Mouse (Mus musculus): ENCODE results near the gene Ppp1r3e.
A peak's percentile ranks its signal among the peaks of the same experiment; 100 is the strongest.

The Ppp1r3e gene

GRCm38 (mm10) chr14:54877048-54877715 lies at the start of gene Ppp1r3e:
Gene Ppp1r3e, minus strand, starts transcription at chr14:54877550.
- peak; percentile 34 for DNase-seq (ENCODE audit: low spot score)

- DNase-seq (ENCODE audit: low spot score): no peak
Measured at GRCm38 (mm10) chr14:54926401-54927158, 49.2 kb upstream of the Ppp1r3e start.

GRCm38 (mm10) chr14:54925349-54926342 lies 48.3 kb upstream of the Ppp1r3e start, which contains the start of gene Efs:
Gene Efs, minus strand, starts transcription at chr14:54926126.
- DNase-seq (ENCODE audit: low spot score): no peak

GRCm38 (mm10) chr14:54924641-54925348 lies 47.4 kb upstream of the Ppp1r3e start:
- peak; percentile 40 for DNase-seq (ENCODE audit: low spot score)

- no peak for DNase-seq (ENCODE audit: low spot score)
Measured at GRCm38 (mm10) chr14:54920076-54920685, 42.8 kb upstream of the Ppp1r3e start.

- no peak for DNase-seq (ENCODE audit: low spot score)
Measured at GRCm38 (mm10) chr14:54913343-54913742, 36.0 kb upstream of the Ppp1r3e start.

GRCm38 (mm10) chr14:54912886-54913285 lies 35.5 kb upstream of the Ppp1r3e start, which contains the start of gene Slc22a17:
Gene Slc22a17, minus strand, starts transcription at chr14:54913132.
- no peak for DNase-seq (ENCODE audit: low spot score)

- DNase-seq (ENCODE audit: low spot score): no peak
Measured at GRCm38 (mm10) chr14:54912109-54912850, 34.9 kb upstream of the Ppp1r3e start.

- no peak for DNase-seq (ENCODE audit: low spot score)
Measured at GRCm38 (mm10) chr14:54908682-54909081, 31.3 kb upstream of the Ppp1r3e start.

GRCm38 (mm10) chr14:54903641-54904040 lies 26.3 kb upstream of the Ppp1r3e start:
- DNase-seq (ENCODE audit: low spot score): no peak

- peak; percentile 55 for DNase-seq (ENCODE audit: low spot score)
Measured at GRCm38 (mm10) chr14:54900383-54900782, 23.0 kb upstream of the Ppp1r3e start.

GRCm38 (mm10) chr14:54897445-54897844 lies 20.1 kb upstream of the Ppp1r3e start:
- DNase-seq (ENCODE audit: low spot score): no peak

- peak; percentile 46 for DNase-seq (ENCODE audit: low spot score)
Measured at GRCm38 (mm10) chr14:54894296-54895151, 17.2 kb upstream of the Ppp1r3e start.

- DNase-seq (ENCODE audit: low spot score): peak; percentile 100
Measured at GRCm38 (mm10) chr14:54893651-54894181, 16.4 kb upstream of the Ppp1r3e start.

- DNase-seq (ENCODE audit: low spot score): no peak
Measured at GRCm38 (mm10) chr14:54892200-54892599, 14.8 kb upstream of the Ppp1r3e start, which contains the start of gene Pabpn1. Gene Pabpn1, plus strand, starts transcription at chr14:54892500.

GRCm38 (mm10) chr14:54885309-54885708 lies 8.0 kb upstream of the Ppp1r3e start:
- no peak for DNase-seq (ENCODE audit: low spot score)

- no peak for DNase-seq (ENCODE audit: low spot score)
Measured at GRCm38 (mm10) chr14:54884022-54884712, 6.8 kb upstream of the Ppp1r3e start.
